Comparison of ENCODE assay signal across 26 mouse cellular contexts in the genomic region with DNA sequence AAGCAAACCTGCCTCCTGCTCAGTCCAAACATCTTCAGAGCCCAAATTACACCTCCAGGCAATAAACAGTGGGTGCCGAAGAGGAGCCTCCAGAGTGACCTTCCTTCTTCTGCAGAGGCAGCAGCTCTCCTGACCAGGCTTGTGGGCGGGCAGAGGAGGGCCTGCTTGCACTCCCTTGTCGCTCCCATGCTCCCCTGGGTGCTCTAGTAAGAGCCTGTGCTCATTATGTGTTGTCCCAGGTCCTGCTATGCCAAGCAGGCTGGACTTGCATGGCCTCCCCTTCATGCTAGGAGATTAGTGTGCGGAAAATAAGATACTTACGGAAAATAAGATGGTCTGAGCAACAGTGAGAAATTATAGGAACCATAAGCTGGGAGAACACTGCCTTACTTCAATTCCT. TPM values are rescaled to one million over a fixed set of nuclear protein-coding genes. Genes with fewer than 3 reads are reported as not detected.
DNase-seq lines count a peak whose midpoint lies in the region; ATAC-seq and TF ChIP-seq lines count a peak whose summit lies in the region.
"Had no signal": no experiment of that assay in that cellular context is flagged by ENCODE, and none has a peak within 500 bp of the region (broad histone marks: within the 10 kb centered on the region; RNA-seq: fewer than 3 reads in every experiment).

No protein-coding gene starts in this region.

- H3K9me3 ChIP-seq in forebrain, postnatal 0 days (ENCODE audit: low read length): no peaks in the 10 kb centered on the region
- H3K9me3 ChIP-seq: forebrain, embryonic 13.5 days; hindbrain, embryonic 10.5 days; hindbrain, embryonic 15.5 days; intestine, embryonic 15.5 days; limb, embryonic 12.5 days; liver, embryonic 15.5 days; midbrain, embryonic 15.5 days had no signal

- 73% methylated on average over 5 of the region's 5 CpGs for WGBS in kidney, adult 2 months
- WGBS in forebrain, postnatal 0 days: 67% methylated on average over 5 of the region's 5 CpGs

- H3K9ac ChIP-seq in forebrain, postnatal 0 days: no peak overlapping the region
- H3K9ac ChIP-seq: forebrain, embryonic 13.5 days; hindbrain, embryonic 15.5 days; intestine, embryonic 15.5 days; limb, embryonic 12.5 days; liver, embryonic 15.5 days; lung, embryonic 14.5 days; midbrain, embryonic 15.5 days had no signal

- DNase-seq in adrenal gland, adult (ENCODE audit: inconsistent age in 2 of 2, low spot score in 1 of 2): peak; percentile 72 to 83
- no peak for DNase-seq in adrenal gland, postnatal 4 days (ENCODE audit: low spot score in 2 of 2)
- DNase-seq in kidney, adult 2 months: no peak
- DNase-seq in kidney, postnatal 14 days: no peak
- DNase-seq in adrenal gland, postnatal 10 days: peak; percentile 65
- DNase-seq in testis, postnatal 10 days (ENCODE audit: low spot score): peak; percentile 43
- no peak for DNase-seq in forebrain, postnatal 0 days
- DNase-seq: cerebellum, adult 11 months; cerebellum, adult 9-10 months; cerebellum, postnatal 36 days; kidney, postnatal 10 days; lung, embryonic 14.5 days; lung, postnatal 14 days; right cerebral cortex, postnatal 25 days; thymus, adult 2 months; thymus, postnatal 4 days had no signal

- H3K36me3 ChIP-seq in kidney, adult 2 months (ENCODE audit: control insufficient read depth, insufficient read depth, low read length): no peaks in the 10 kb centered on the region
- no peaks in the 10 kb centered on the region for H3K36me3 ChIP-seq in forebrain, postnatal 0 days (ENCODE audit: insufficient read depth)
- H3K36me3 ChIP-seq: hindbrain, embryonic 10.5 days; hindbrain, embryonic 15.5 days; intestine, embryonic 15.5 days; limb, embryonic 12.5 days; liver, embryonic 15.5 days; midbrain, embryonic 15.5 days had no signal

- H3K4me3 ChIP-seq in kidney, adult 2 months (ENCODE audit: insufficient read depth, low read depth, low read length): no peak overlapping the region
- no peak overlapping the region for H3K4me3 ChIP-seq in forebrain, postnatal 0 days (ENCODE audit: low read depth, low read length)
- H3K4me3 ChIP-seq: forebrain, embryonic 13.5 days; heart, adult 2 months; hindbrain, embryonic 10.5 days; hindbrain, embryonic 15.5 days; intestine, embryonic 15.5 days; left cerebral cortex, adult 2 months; limb, embryonic 12.5 days; liver, embryonic 15.5 days; midbrain, embryonic 15.5 days had no signal

- no peak overlapping the region for H3K4me2 ChIP-seq in forebrain, postnatal 0 days (ENCODE audit: low read depth)
- H3K4me2 ChIP-seq: forebrain, embryonic 13.5 days; hindbrain, embryonic 15.5 days; intestine, embryonic 15.5 days; limb, embryonic 12.5 days; liver, embryonic 15.5 days; lung, embryonic 14.5 days; midbrain, embryonic 15.5 days had no signal

- ATAC-seq in forebrain, postnatal 0 days: no peak
- ATAC-seq: activated CD4-positive, CD25-positive, alpha-beta regulatory T cell, adult 4 months had no signal

- no peak for TF ChIP-seq CTCF in kidney, adult 2 months (conservative IDR thresholded peaks at IDR 0.05; ENCODE audit: insufficient read depth, insufficient read length, low read depth, low read length)
- TF ChIP-seq CTCF in forebrain, postnatal 0 days (IDR thresholded peaks at IDR 0.05; ENCODE audit: low read depth): no peak

- H3K27ac ChIP-seq in kidney, adult 2 months (ENCODE audit: insufficient read depth, low read depth, low read length): peak overlapping the region; percentile 12; the same call in 1 of the 2 replicates
- H3K27ac ChIP-seq in forebrain, postnatal 0 days (ENCODE audit: low read depth, low read length): no peak overlapping the region
- H3K27ac ChIP-seq: forebrain, embryonic 13.5 days; heart, adult 2 months; hindbrain, embryonic 10.5 days; hindbrain, embryonic 15.5 days; intestine, embryonic 15.5 days; limb, embryonic 12.5 days; liver, embryonic 15.5 days; midbrain, embryonic 15.5 days had no signal

- no peaks in the 10 kb centered on the region for H3K27me3 ChIP-seq in kidney, adult 2 months (replicated peaks; ENCODE audit: control insufficient read depth, insufficient read depth, low read length)
- H3K27me3 ChIP-seq in forebrain, postnatal 0 days (ENCODE audit: insufficient read depth, low read length): no peaks in the 10 kb centered on the region
- H3K27me3 ChIP-seq: forebrain, embryonic 13.5 days; hindbrain, embryonic 15.5 days; intestine, embryonic 15.5 days; liver, embryonic 15.5 days; midbrain, embryonic 15.5 days had no signal

- H3K4me1 ChIP-seq in kidney, adult 2 months (ENCODE audit: control insufficient read depth, insufficient read depth, low read length): peaks cover 2% of the 10 kb centered on the region
- H3K4me1 ChIP-seq in forebrain, postnatal 0 days (ENCODE audit: insufficient read depth): no peaks in the 10 kb centered on the region
- H3K4me1 ChIP-seq: forebrain, embryonic 13.5 days; hindbrain, embryonic 15.5 days; intestine, embryonic 15.5 days; liver, embryonic 15.5 days had no signal

- no peak for TF ChIP-seq POLR2A in kidney, adult 2 months (IDR thresholded peaks at IDR 0.05; ENCODE audit: low read depth, low read length)

RNA-seq across cellular contexts. Expression of a gene that starts 24.3 kb away (rescaled TPM):
- 10 to 100 TPM; 49.8 to 50.1 TPM for total RNA-seq in adrenal gland, postnatal 4 days (2021)
- polyA plus RNA-seq in kidney, adult 2 months (2012; rRNA removed): 15.8 and 30.6 TPM in 2 replicates
- 10 to 100 TPM; 49.9 to 52.7 TPM for total RNA-seq in adrenal gland, postnatal 10 days (2021)
- total RNA-seq in forebrain, postnatal 0 days (2014; rRNA removed): 82.7 and 109 TPM in 2 replicates
- 215 and 249 TPM in 2 replicates for polyA plus RNA-seq in forebrain, postnatal 0 days (2015; fragmentation: Nextera tagmentation; extraction: Ambion mirVana)

RNA-seq across cellular contexts. Expression of a gene that starts 24.5 kb away (rescaled TPM):
- total RNA-seq in adrenal gland, postnatal 4 days (2021): 10 to 100 TPM; 11.4 to 13.0 TPM
- polyA plus RNA-seq in kidney, adult 2 months (2012; rRNA removed): 8.6 and 11.7 TPM in 2 replicates
- total RNA-seq in adrenal gland, postnatal 10 days (2021): 10 to 100 TPM in 1 of 2 experiments, 1 to 10 TPM in 1; 8.3 to 11.0 TPM
- 18.2 and 19.1 TPM in 2 replicates for total RNA-seq in forebrain, postnatal 0 days (2014; rRNA removed)
- 28.7 and 34.0 TPM in 2 replicates for polyA plus RNA-seq in forebrain, postnatal 0 days (2015; fragmentation: Nextera tagmentation; extraction: Ambion mirVana)

RNA-seq across cellular contexts. Expression of a gene that starts 57.8 kb away (rescaled TPM):
- total RNA-seq in adrenal gland, postnatal 4 days (2021): 10 to 100 TPM; 53.0 to 53.4 TPM
- 11.5 and 11.7 TPM in 2 replicates for polyA plus RNA-seq in kidney, adult 2 months (2012; rRNA removed)
- 10 to 100 TPM; 40.3 to 48.3 TPM for total RNA-seq in adrenal gland, postnatal 10 days (2021)
- 17.0 and 20.2 TPM in 2 replicates for total RNA-seq in forebrain, postnatal 0 days (2014; rRNA removed)
- 9.0 and 11.8 TPM in 2 replicates for polyA plus RNA-seq in forebrain, postnatal 0 days (2015; fragmentation: Nextera tagmentation; extraction: Ambion mirVana)

Comparison
In these comparisons a context has a peak if more than half of its experiments do, and no peak if none do; other contexts are left out.
1. DNase-seq: peak in adrenal gland, adult (2 of 2), adrenal gland, postnatal 10 days (single experiment) and testis, postnatal 10 days (single experiment); none in adrenal gland, postnatal 4 days (0 of 2), kidney, adult 2 months (single experiment), kidney, postnatal 14 days (single experiment) and forebrain, postnatal 0 days (single experiment).